Mouse (Mus musculus) layer of hippocampus, postnatal 14 days (tissue): ENCODE measurements around the gene Cdc14a. TPM values are rescaled to one million over a fixed set of nuclear protein-coding genes. Genes with fewer than 3 reads are reported as not detected.

Source experiments
- DNase-seq, 2 experiments: peaks; one replicate each; pipeline ENCODE4 v3.0.0; 2021 to 2022; ENCODE audit warnings: low spot score in 2 of 2, mixed read lengths in 1 of 2
- long read RNA-seq, 2 experiments: library from polyadenylated mRNA; stranded (forward); transcript quantifications; one replicate each; pipeline ENCODE4 v2.0.0; 2021
- total RNA-seq, 2 experiments: library from RNA; stranded (reverse); gene quantifications; 2 replicates each; pipeline ENCODE4 v1.2.3; 2021

Cdc14a gene
- total RNA-seq = 1 to 10 TPM; 5.1 to 5.7 TPM
- long read RNA-seq, experiment 1, partial matches to known transcripts = 1 of 2 reads
- long read RNA-seq, experiment 1, other reads (novel, unspliced or antisense) = 1 of 2 reads
- long read RNA-seq, experiment 2, full-length matches to known transcripts = 1 of 4 reads
- long read RNA-seq, experiment 2, partial matches to known transcripts = 1 of 4 reads
- long read RNA-seq, experiment 2, other reads (novel, unspliced or antisense) = 2 of 4 reads

DNA sequence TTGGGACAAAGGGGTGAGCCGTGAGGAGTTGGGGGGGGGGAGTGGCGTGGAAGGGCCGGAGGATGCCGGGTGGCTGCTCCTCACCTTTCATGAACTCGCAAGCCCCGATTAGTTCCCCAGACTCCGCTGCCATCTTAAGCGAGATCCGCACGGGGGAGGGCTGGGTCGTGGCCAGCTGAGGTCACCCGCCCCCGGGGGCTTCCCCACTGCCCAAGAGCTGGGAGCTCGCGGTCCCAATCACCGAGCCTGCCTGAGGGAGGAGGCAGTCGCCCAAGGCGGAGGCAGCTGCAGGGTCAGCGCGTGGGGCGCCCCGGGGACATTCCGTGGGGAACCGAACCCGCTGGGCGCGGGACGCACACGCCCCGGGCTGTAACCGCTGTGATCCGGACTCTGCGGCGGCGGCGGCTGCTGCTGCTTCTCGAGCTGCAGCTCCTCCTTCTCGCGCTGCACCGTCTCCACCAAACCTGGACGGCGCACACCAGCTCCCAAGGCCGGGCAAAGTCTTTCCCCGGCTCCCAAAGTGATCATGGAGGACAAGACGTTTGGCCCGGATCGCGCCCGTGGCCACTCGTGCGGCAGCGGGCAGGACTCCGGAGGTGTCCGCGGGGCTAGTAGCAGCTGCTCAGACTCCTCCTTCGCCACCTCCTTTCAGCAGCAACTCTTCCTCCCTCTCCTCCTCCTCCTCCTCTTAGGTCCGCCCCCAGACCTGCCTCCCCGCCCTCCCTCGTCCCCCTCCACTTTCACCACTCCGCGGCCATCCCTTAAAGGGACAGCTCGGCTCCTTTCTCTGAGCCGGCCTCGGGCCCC lies at the start of gene Cdc14a:
Cdc14a (minus strand) TSS at position 680 of the 807 bp plus-strand sequence.
- peak; percentile 55 to 75 for DNase-seq

DNA sequence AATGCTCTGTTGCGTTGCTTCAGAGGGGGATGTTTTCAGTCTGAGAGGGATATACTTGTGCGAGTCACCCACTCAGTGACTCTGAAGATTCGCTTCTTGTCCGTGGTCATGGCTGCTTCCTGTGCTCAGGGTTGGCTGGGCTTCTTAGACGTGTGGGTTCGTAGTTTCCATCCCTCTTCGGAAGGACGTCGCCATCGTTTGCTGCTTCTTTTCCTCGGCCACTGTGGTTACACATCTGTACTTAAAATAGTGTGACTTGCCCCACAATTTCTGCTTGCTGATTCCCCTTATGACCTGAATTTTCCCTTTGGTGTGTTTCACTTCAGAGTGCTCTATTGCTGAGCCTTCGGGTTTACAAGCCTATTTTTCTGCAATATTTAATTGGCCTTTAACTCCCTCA lies 41.9 kb upstream of the Cdc14a start:
- no peak for DNase-seq

DNA sequence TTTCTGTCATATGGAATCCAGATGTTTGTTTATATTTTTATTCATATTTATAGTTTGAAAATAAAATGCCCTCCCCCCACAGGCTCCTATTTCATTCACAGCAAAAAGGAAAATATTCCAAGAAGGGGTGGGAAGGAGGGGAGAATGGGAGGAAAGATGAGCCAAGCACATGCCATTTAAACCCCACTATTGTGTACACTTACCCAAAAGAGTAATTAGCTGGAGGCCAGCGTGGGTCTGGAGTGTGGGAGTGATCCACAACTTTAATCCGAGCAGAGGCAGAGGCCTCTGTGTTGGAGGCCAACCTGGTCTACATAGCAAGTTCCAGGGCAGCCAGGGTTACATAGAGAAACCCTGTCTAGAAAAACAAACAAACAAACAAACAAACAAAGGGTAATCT lies 40.5 kb upstream of the Cdc14a start:
- no peak for DNase-seq

DNA sequence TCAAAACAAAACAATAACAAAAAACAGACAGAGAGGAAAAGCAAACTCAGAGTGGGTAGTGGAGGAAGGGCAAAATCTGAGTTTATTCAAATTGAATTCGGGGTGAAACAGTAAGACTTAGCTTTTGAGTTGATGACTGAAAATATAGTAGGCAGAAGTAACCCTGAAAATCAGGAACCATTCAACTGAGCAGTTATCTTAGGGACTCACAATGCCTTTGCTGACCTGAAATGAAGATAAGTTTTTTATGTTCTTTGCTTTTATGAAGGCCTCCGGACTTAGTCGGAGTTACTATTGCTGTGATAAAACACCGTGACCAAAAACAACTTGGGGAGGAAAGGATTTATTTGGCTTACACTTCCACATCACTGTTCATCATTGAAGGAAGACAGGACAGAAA lies 37.2 kb upstream of the Cdc14a start:
- no peak for DNase-seq

- DNase-seq = no peak
Observed at GRCm38 (mm10) chr3:116454529-116454928, 30.7 kb upstream of the Cdc14a start.

GRCm38 (mm10) chr3:116450741-116451140 lies 26.9 kb upstream of the Cdc14a start:
- no peak for DNase-seq

GRCm38 (mm10) chr3:116444327-116444726 lies 20.5 kb upstream of the Cdc14a start:
- no peak for DNase-seq

DNA sequence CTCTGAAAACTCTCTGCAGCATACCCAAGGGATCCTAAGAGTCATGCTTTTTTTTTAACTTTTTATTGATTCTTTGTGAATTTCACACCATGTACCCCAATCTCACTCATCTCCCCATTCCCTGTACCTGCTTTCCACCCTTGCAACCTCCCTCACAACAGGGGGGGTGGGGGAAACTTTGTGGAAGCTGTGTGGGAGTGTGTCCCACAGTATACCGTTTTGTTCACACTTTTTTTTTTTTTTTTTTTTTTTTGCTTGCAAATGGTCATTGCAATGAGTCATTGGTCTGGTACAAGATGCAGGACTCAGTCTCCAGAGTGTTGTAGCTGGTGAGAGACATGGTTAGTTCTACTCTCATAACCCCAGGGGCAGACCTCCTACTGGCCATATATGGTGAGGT lies 19.0 kb upstream of the Cdc14a start:
- no peak for DNase-seq

- no peak for DNase-seq
Observed at GRCm38 (mm10) chr3:116441518-116442205, 17.8 kb upstream of the Cdc14a start.

GRCm38 (mm10) chr3:116440066-116440997 lies 16.5 kb upstream of the Cdc14a start:
- DNase-seq = no peak

- DNase-seq = no peak
Observed at GRCm38 (mm10) chr3:116436811-116437601, 13.2 kb upstream of the Cdc14a start.

DNA sequence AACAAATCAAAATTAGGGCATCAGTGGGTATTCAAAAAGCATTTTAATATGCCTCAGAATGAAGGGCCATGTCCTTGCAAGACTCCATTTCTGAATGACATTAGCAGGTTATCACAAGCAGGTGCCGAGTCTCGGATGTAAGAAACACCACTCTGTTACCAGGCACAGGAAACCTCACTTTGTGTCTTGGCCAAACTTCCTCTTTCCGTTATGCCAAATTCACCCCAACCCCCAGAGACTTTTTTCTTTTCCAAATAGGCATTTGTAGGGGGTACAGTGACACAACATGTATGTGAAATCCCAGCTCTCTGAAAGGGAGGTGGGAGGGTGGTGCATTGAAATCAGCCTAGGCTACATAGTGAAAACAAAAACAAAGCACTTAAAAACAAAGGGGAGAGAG lies 12.3 kb upstream of the Cdc14a start:
- no peak for DNase-seq

DNA sequence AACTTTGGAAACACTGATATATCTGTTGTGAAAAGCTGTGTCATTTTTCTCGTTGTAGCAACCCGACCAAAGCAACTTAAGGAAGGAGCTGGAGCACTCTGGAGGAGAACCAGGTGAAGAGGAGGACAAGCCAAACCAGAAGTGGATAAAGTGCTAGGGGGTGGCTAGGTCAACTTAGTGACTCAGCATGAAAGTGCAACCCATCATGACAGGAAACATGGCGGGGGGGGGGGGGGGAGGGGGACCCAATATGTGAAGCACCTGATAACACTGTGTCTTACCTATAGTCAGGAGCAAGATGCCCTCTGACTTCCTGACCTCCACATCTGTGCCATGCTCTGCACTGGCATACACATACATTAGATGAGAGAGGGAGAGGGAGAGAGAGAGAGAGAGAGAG lies 10.9 kb upstream of the Cdc14a start:
- no peak for DNase-seq

GRCm38 (mm10) chr3:116425901-116426300 lies 2.1 kb upstream of the Cdc14a start:
- no peak for DNase-seq

GRCm38 (mm10) chr3:116424973-116425284 lies 1.1 kb upstream of the Cdc14a start:
- peak; percentile 61 to 81 for DNase-seq

GRCm38 (mm10) chr3:116424160-116424972 lies 534 bp upstream of the Cdc14a start:
- DNase-seq = no peak

GRCm38 (mm10) chr3:116422795-116423352 lies 958 bp downstream of the Cdc14a start:
- peak in 1 of 2 experiments; percentile 35 for DNase-seq

GRCm38 (mm10) chr3:116422074-116422473 lies 1.8 kb downstream of the Cdc14a start:
- no peak for DNase-seq

GRCm38 (mm10) chr3:116421121-116421520 lies 2.7 kb downstream of the Cdc14a start:
- DNase-seq = no peak
